Mouse (Mus musculus) C2C12 (cell line): Measurements from ENCODE around the gene Slc25a45. TPM values are rescaled to one million over a fixed set of nuclear protein-coding genes. Genes with fewer than 3 reads are reported as not detected.

Source experiments
- H3K27me3 ChIP-seq: one replicate; pipeline ENCODE4 v1.6.1; 2011; ENCODE audit not compliant: control insufficient read depth, insufficient read depth, insufficient read length
- H3K36me3 ChIP-seq: one replicate; pipeline ENCODE4 v1.6.1; 2011; ENCODE audit not compliant: control insufficient read depth, insufficient read depth
- H3K4me3 ChIP-seq: one replicate; pipeline ENCODE4 v1.5.1; 2011; ENCODE audit warnings: mild to moderate bottlenecking, control low read depth; ENCODE audit not compliant: poor library complexity, insufficient read depth, severe bottlenecking
- H3K79me2 ChIP-seq: one replicate; pipeline ENCODE4 v1.6.1; 2011; ENCODE audit not compliant: control insufficient read depth, insufficient read depth
- H3K79me3 ChIP-seq: one replicate; pipeline ENCODE4 v1.6.1; 2011; ENCODE audit warnings: low read depth, control low read depth
- H3ac ChIP-seq: one replicate; pipeline ENCODE3; 2011; ENCODE audit warnings: low read depth; ENCODE audit not compliant: control insufficient read depth, insufficient read length
- CEBPB ChIP-seq: IDR thresholded peaks from one replicate; pipeline ENCODE4 v1.6.1; 2011; ENCODE audit warnings: low read depth, mild to moderate bottlenecking, control low read depth, moderate library complexity
- CTCF ChIP-seq: IDR thresholded peaks from one replicate; pipeline ENCODE4 v1.5.1; 2011; ENCODE audit not compliant: control insufficient read depth, insufficient read depth, insufficient read length
- FOSL1 ChIP-seq: IDR thresholded peaks from one replicate; pipeline ENCODE4 v1.8.0; 2011; ENCODE audit warnings: mild to moderate bottlenecking, low read length; ENCODE audit not compliant: poor library complexity, insufficient read depth, severe bottlenecking
- MAX ChIP-seq: IDR thresholded peaks from one replicate; pipeline ENCODE4 v1.6.1; 2011; ENCODE audit warnings: mild to moderate bottlenecking, control low read depth
- MYOD1 ChIP-seq: IDR thresholded peaks from one replicate; pipeline ENCODE4 v1.6.1; 2011; ENCODE audit warnings: low read depth; ENCODE audit not compliant: control insufficient read depth, insufficient read length
- MYOG ChIP-seq: IDR thresholded peaks from one replicate; pipeline ENCODE4 v1.6.1; 2011; ENCODE audit not compliant: control insufficient read depth, insufficient read length; ENCODE audit errors: extremely low read depth
- USF1 ChIP-seq: IDR thresholded peaks from one replicate; pipeline ENCODE4 v1.6.1; 2011; ENCODE audit warnings: low read depth, mild to moderate bottlenecking, control low read depth, moderate library complexity
- polyA plus RNA-seq: library from polyadenylated mRNA; unstranded; fragments of >200 nt; fragmentation: generic; extraction: Trizol; gene quantifications from one replicate; pipeline ENCODE4 v1.2.1, GENCODE M21; 2012; ENCODE audit warnings: missing spikeins

The Slc25a45 gene
- polyA plus RNA-seq, 1 experiment: 5.5 TPM

GRCm38 (mm10) chr19:5839317-5840085 is 38.1 kb upstream of the Slc25a45 start:
- Histone ChIP-seq H3ac (no peak overlapping the region), H3K4me3 (peak overlapping the region; percentile 100), H3K79me2 (peaks cover 100% of the 10 kb centered on the region)

DNA sequence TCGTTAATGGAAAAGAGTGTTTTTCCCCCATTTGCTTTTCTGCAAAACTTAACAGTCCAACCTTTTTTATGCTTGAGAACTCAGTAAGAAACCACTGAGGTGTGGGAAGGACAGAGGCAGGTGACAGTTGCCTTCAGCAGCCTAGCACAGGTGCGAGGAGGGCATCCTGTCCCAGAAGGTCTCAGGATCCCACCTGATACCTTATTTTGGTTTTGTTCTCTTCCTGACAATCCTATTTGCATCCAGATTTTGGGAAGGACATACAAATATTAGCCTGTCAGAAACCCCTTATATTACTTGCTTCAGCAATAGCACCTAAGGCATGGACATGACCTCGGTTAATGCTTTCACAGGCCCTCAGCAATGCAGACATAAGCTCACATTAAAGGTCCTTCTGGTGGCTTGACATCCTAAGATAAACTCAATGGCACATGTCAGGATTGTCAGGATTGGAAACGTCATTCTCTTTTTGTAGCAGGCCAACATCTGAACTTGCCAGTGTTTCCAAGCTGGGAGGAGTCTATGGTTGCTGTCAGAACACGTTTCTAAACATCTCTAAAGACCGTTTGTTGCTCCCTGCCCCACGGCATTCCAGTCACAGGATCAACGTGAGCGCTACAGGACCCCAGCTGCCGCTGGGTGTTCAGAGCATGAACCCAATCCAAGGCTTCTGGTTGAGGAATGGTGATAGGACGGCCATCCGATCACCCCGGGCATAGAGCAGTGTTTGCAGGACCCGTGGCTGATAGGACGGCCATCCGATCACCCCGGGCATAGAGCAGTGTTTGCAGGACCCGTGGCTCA is 37.3 kb upstream of the Slc25a45 start:
- TF ChIP-seq USF1: no peak
- TF ChIP-seq MYOD1: peak; percentile 38

More at GRCm38 (mm10) chr19:5839317-5840085, 38.1 kb upstream of the Slc25a45 start:
- Histone ChIP-seq H3K27me3 (no peaks in the 10 kb centered on the region), H3K79me3 (peaks cover 88% of the 10 kb centered on the region), H3K36me3 (peaks cover 27% of the 10 kb centered on the region)
- TF ChIP-seq MAX (peak; percentile 24), CTCF (no peak), MYOD1 (peak; percentile 57)

GRCm38 (mm10) chr19:5840890-5841388 is 36.7 kb upstream of the Slc25a45 start:
- no peak for TF ChIP-seq MYOD1
- no peak for TF ChIP-seq CTCF
- TF ChIP-seq MAX: no peak
- no peak for TF ChIP-seq USF1
- no peak for TF ChIP-seq MYOG
- no peak for TF ChIP-seq FOSL1
- TF ChIP-seq CEBPB: no peak
- H3K79me2 ChIP-seq: peaks cover 94% of the 10 kb centered on the region
- H3K36me3 ChIP-seq: peaks cover 28% of the 10 kb centered on the region
- H3K4me3 ChIP-seq: peak overlapping the region; percentile 100
- peaks cover 85% of the 10 kb centered on the region for H3K79me3 ChIP-seq
- no peaks in the 10 kb centered on the region for H3K27me3 ChIP-seq
- peak overlapping the region; percentile 55 for H3ac ChIP-seq

More for the DNA sequence above, 37.3 kb upstream of the Slc25a45 start:
- peak overlapping the region; percentile 100 for H3K4me3 ChIP-seq
- peaks cover 100% of the 10 kb centered on the region for H3K79me2 ChIP-seq
- H3K36me3 ChIP-seq: peaks cover 28% of the 10 kb centered on the region
- H3K79me3 ChIP-seq: peaks cover 90% of the 10 kb centered on the region
- peak overlapping the region; percentile 55 for H3ac ChIP-seq
- no peaks in the 10 kb centered on the region for H3K27me3 ChIP-seq

DNA sequence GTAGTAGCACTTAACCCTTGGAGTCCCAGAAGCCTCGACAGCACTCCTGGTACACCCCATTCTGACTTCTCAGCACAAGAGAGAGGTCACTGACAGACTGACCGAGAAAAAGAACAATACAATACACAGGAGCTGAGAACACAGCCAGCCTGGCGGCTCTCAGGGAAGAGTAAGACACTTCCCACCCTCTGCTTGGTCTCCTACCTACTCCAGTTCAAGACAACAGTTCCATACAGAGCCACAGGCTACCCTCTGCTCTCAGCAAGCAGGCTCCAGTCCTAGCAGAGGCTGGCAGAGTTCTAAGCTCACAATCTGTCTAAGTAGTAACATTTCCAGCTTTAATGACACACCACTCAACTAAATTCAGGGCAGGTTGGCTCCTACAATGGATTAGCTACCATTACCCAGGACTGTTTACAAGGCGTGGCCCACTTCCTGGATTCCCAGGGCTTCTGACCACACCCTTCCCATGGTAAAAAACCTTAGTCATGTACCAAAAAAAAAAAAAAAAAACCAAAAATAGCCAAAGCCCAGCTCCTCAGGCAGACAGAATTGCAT is 36.1 kb upstream of the Slc25a45 start:
- Histone ChIP-seq H3K79me2 (peaks cover 88% of the 10 kb centered on the region), H3K27me3 (no peaks in the 10 kb centered on the region), H3K79me3 (peaks cover 82% of the 10 kb centered on the region), H3K4me3 (peak overlapping the region; percentile 100), H3K36me3 (peaks cover 28% of the 10 kb centered on the region), H3ac (peak overlapping the region; percentile 51)
- no peak for TF ChIP-seq CTCF
- no peak for TF ChIP-seq MYOD1
- no peak for TF ChIP-seq MYOG
- TF ChIP-seq MAX: peak; percentile 51
- no peak for TF ChIP-seq FOSL1
- TF ChIP-seq CEBPB: no peak
- peak; percentile 3 for TF ChIP-seq USF1

- Histone ChIP-seq H3ac (peak overlapping the region; percentile 60), H3K4me3 (peak overlapping the region; percentile 100), H3K36me3 (peaks cover 28% of the 10 kb centered on the region), H3K79me3 (peaks cover 78% of the 10 kb centered on the region), H3K79me2 (peaks cover 84% of the 10 kb centered on the region), H3K27me3 (no peaks in the 10 kb centered on the region)
- TF ChIP-seq MAX (no peak), MYOG (no peak), MYOD1 (no peak)
Measured at GRCm38 (mm10) chr19:5841999-5842784, 35.4 kb upstream of the Slc25a45 start.
